Mouse (Mus musculus): ENCODE data around the gene Upb1.

- TF ChIP-seq POLR2A (IDR thresholded peaks at IDR 0.05; ENCODE audit: control insufficient read depth, extremely low read depth, insufficient read depth, low read length, poor library complexity): no peak
- no peak for TF ChIP-seq CTCF (IDR thresholded peaks at IDR 0.05; ENCODE audit: borderline replicate concordance, control insufficient read depth, extremely low read depth, insufficient read depth, low read length, poor library complexity)
Observed at GRCm38 (mm10) chr10:75473411-75473810, 72.5 kb downstream of the Upb1 start.
